Mouse (Mus musculus): Measurements from ENCODE around the gene Gpx7.
A peak's percentile ranks its signal among the peaks of the same experiment; 100 is the strongest.

Gene Gpx7

GRCm38 (mm10) chr4:108406861-108407401 lies at the start of gene Gpx7:
Gene Gpx7, minus strand, starts transcription at chr4:108406961.
- no peak for DNase-seq (ENCODE audit: low read depth)

- peak; percentile 28 for DNase-seq (ENCODE audit: low read depth)
Observed at GRCm38 (mm10) chr4:108456028-108456427, 49.3 kb upstream of the Gpx7 start.

GRCm38 (mm10) chr4:108448091-108448490 lies 41.3 kb upstream of the Gpx7 start:
- no peak for DNase-seq (ENCODE audit: low read depth)

- no peak for DNase-seq (ENCODE audit: low read depth)
Observed at GRCm38 (mm10) chr4:108438082-108438840, 31.5 kb upstream of the Gpx7 start.

GRCm38 (mm10) chr4:108436225-108436624 lies 29.5 kb upstream of the Gpx7 start:
- DNase-seq (ENCODE audit: low read depth): no peak

GRCm38 (mm10) chr4:108435646-108436045 lies 28.9 kb upstream of the Gpx7 start:
- DNase-seq (ENCODE audit: low read depth): no peak

- DNase-seq (ENCODE audit: low read depth): no peak
Observed at GRCm38 (mm10) chr4:108434781-108435180, 28.0 kb upstream of the Gpx7 start.

- peak; percentile 36 for DNase-seq (ENCODE audit: low read depth)
Observed at GRCm38 (mm10) chr4:108434221-108434620, 27.5 kb upstream of the Gpx7 start.

GRCm38 (mm10) chr4:108433341-108433740 lies 26.6 kb upstream of the Gpx7 start:
- DNase-seq (ENCODE audit: low read depth): no peak

GRCm38 (mm10) chr4:108431561-108431936 lies 24.8 kb upstream of the Gpx7 start:
- DNase-seq (ENCODE audit: low read depth): no peak

- DNase-seq (ENCODE audit: low read depth): no peak
Observed at GRCm38 (mm10) chr4:108430656-108431560, 24.1 kb upstream of the Gpx7 start.

- DNase-seq (ENCODE audit: low read depth): no peak
Observed at GRCm38 (mm10) chr4:108428341-108428721, 21.6 kb upstream of the Gpx7 start.

GRCm38 (mm10) chr4:108427719-108428340 lies 21.1 kb upstream of the Gpx7 start:
- no peak for DNase-seq (ENCODE audit: low read depth)

GRCm38 (mm10) chr4:108424587-108424986 lies 17.8 kb upstream of the Gpx7 start:
- DNase-seq (ENCODE audit: low read depth): no peak

GRCm38 (mm10) chr4:108407621-108408020 lies 860 bp upstream of the Gpx7 start:
- no peak for DNase-seq (ENCODE audit: low read depth)

GRCm38 (mm10) chr4:108406138-108406860 lies 462 bp downstream of the Gpx7 start:
- DNase-seq (ENCODE audit: low read depth): peak; percentile 44

- DNase-seq (ENCODE audit: low read depth): peak; percentile 7
Observed at GRCm38 (mm10) chr4:108405766-108406137, 1.0 kb downstream of the Gpx7 start.

GRCm38 (mm10) chr4:108403861-108404635 lies 2.7 kb downstream of the Gpx7 start:
- no peak for DNase-seq (ENCODE audit: low read depth)

- DNase-seq (ENCODE audit: low read depth): no peak
Observed at GRCm38 (mm10) chr4:108400395-108400794, 6.4 kb downstream of the Gpx7 start.

- DNase-seq (ENCODE audit: low read depth): no peak
Observed at GRCm38 (mm10) chr4:108394236-108394635, 12.5 kb downstream of the Gpx7 start.

- DNase-seq (ENCODE audit: low read depth): no peak
Observed at GRCm38 (mm10) chr4:108392558-108392957, 14.2 kb downstream of the Gpx7 start.

Measured in induced T-regulatory cell, adult 2 months (primary cell).